Mouse (Mus musculus): ENCODE data around the gene Dtwd1. TPM values are rescaled to one million over a fixed set of nuclear protein-coding genes. Genes with fewer than 3 reads are reported as not detected.

The Dtwd1 gene
- polyA plus RNA-seq, 1 experiment from 2014 or later, result 20.8 TPM

Other genes starting within 250 kb of the Dtwd1 start
- 4.3 and 5.5 TPM in 2 replicates for gene Fgf7, start 117.5 kb upstream of the Dtwd1 start, polyA plus RNA-seq (2015; fragmentation: Nextera tagmentation; extraction: Ambion mirVana)
- gene Fam227b, start 137 bp upstream of the Dtwd1 start, polyA plus RNA-seq (2015; fragmentation: Nextera tagmentation; extraction: Ambion mirVana), result not detected in 2 replicates
- gene Gm17555, start 63.0 kb downstream of the Dtwd1 start, polyA plus RNA-seq (2015; fragmentation: Nextera tagmentation; extraction: Ambion mirVana), result not detected in 2 replicates

Measured in stomach, postnatal 0 days (tissue).